Mouse (Mus musculus) adrenal gland (tissue): Measurements from ENCODE around the gene Appbp2.

Experiments
- intact Hi-C: fragments of 180-260 bp; cut with DNase I; formaldehyde crosslinking; loops from one replicate; pipeline ENCODE4 v1.15.1; 2025

The Appbp2 gene

GRCm38 (mm10) chr11:85233676-85234210 is 1.2 kb downstream of the Appbp2 start:
- intact Hi-C loops: no loop called here

GRCm38 (mm10) chr11:85223248-85223647 is 11.7 kb downstream of the Appbp2 start:
- intact Hi-C loops: no loop called here

- intact Hi-C loops: no loop called here
Observed at GRCm38 (mm10) chr11:85222561-85222960, 12.4 kb downstream of the Appbp2 start.

GRCm38 (mm10) chr11:85219014-85219413 is 15.9 kb downstream of the Appbp2 start:
- intact Hi-C loops: no loop called here

GRCm38 (mm10) chr11:85214679-85215078 is 20.3 kb downstream of the Appbp2 start:
- intact Hi-C loops: no loop called here

- intact Hi-C loops: no loop called here
Observed at GRCm38 (mm10) chr11:85213215-85213614, 21.7 kb downstream of the Appbp2 start.

- intact Hi-C loops: no loop called here
Observed at GRCm38 (mm10) chr11:85211151-85211550, 23.8 kb downstream of the Appbp2 start.

- intact Hi-C loops: no loop called here
Observed at GRCm38 (mm10) chr11:85206231-85206630, 28.7 kb downstream of the Appbp2 start.

GRCm38 (mm10) chr11:85198906-85199305 is 36.0 kb downstream of the Appbp2 start:
- intact Hi-C loops: no loop called here

- intact Hi-C loops: no loop called here
Observed at GRCm38 (mm10) chr11:85196046-85196445, 38.9 kb downstream of the Appbp2 start.

- intact Hi-C loops: no loop called here
Observed at GRCm38 (mm10) chr11:85194206-85194605, 40.7 kb downstream of the Appbp2 start.

- intact Hi-C loops: no loop called here
Observed at GRCm38 (mm10) chr11:85190741-85191140, 44.2 kb downstream of the Appbp2 start.

- intact Hi-C loops: loop anchor here (5.0 kb wide), 1 partner anchor 143 kb away; no protein-coding TSS in a partner anchor
Observed at GRCm38 (mm10) chr11:85189110-85189509, 45.8 kb downstream of the Appbp2 start.

GRCm38 (mm10) chr11:85184839-85185238 is 50.1 kb downstream of the Appbp2 start:
- intact Hi-C loops: loop anchor here (5.0 kb wide), 1 partner anchor 147 kb away; no protein-coding TSS in a partner anchor

- intact Hi-C loops: no loop called here
Observed at GRCm38 (mm10) chr11:85184082-85184481, 50.8 kb downstream of the Appbp2 start.

GRCm38 (mm10) chr11:85183284-85183779 is 51.6 kb downstream of the Appbp2 start:
- intact Hi-C loops: no loop called here

- intact Hi-C loops: no loop called here
Observed at GRCm38 (mm10) chr11:85182617-85183283, 52.2 kb downstream of the Appbp2 start.

- intact Hi-C loops: no loop called here
Observed at GRCm38 (mm10) chr11:85178413-85178812, 56.5 kb downstream of the Appbp2 start.

- intact Hi-C loops: no loop called here
Observed at GRCm38 (mm10) chr11:85177761-85178160, 57.2 kb downstream of the Appbp2 start.

GRCm38 (mm10) chr11:85175941-85176340 is 59.0 kb downstream of the Appbp2 start:
- intact Hi-C loops: no loop called here

- intact Hi-C loops: loop anchor here (5.0 kb wide), 1 partner anchor 91 kb away; no protein-coding TSS in a partner anchor
Observed at GRCm38 (mm10) chr11:85170833-85171232, 64.1 kb downstream of the Appbp2 start.

- intact Hi-C loops: loop anchor here (5.0 kb wide), 1 partner anchor 92 kb away; no protein-coding TSS in a partner anchor
Observed at GRCm38 (mm10) chr11:85170058-85170740, 64.7 kb downstream of the Appbp2 start, which contains the start of gene 1700125H20Rik. Gene 1700125H20Rik (plus strand): TSS chr11:85170404.
